Mouse (Mus musculus) cerebellum, adult 2 months (tissue): ENCODE data around the gene Jmjd7. TPM values are rescaled to one million over a fixed set of nuclear protein-coding genes. Genes with fewer than 3 reads are reported as not detected.

ENCODE experiments used
- DNase-seq, 2 experiments: peaks; one replicate each; pipeline ENCODE4 v3.0.0; 2021
- H3K27ac ChIP-seq: fragments of 200-500 bp; 2 replicates; pipeline ENCODE4 v1.5.1; 2012; ENCODE audit warnings: low read length, control low read depth, inconsistent platforms; ENCODE audit not compliant: insufficient read depth
- H3K27me3 ChIP-seq: fragments of 200-500 bp; 2 replicates; pipeline ENCODE4 v1.6.1; 2012; ENCODE audit warnings: inconsistent platforms, mild to moderate bottlenecking, low read length, moderate library complexity; ENCODE audit not compliant: control insufficient read depth, insufficient read depth
- H3K4me1 ChIP-seq: fragments of 200-500 bp; 2 replicates; pipeline ENCODE4 v1.6.1; 2011; ENCODE audit warnings: low read length; ENCODE audit not compliant: control insufficient read depth, insufficient read depth
- H3K4me3 ChIP-seq: fragments of 200-500 bp; replicated peaks from 2 replicates; pipeline ENCODE3; 2011; ENCODE audit warnings: mild to moderate bottlenecking, low read depth, low read length, control low read depth; ENCODE audit not compliant: insufficient read depth
- CTCF ChIP-seq: fragments of 200-500 bp; IDR thresholded peaks from 2 replicates; pipeline ENCODE4 v1.5.1; 2011; ENCODE audit warnings: low read depth, mild to moderate bottlenecking, control low read depth, low read length, moderate library complexity, borderline replicate concordance; ENCODE audit not compliant: insufficient read depth
- POLR2A ChIP-seq: fragments of 200-500 bp; IDR thresholded peaks from 2 replicates; pipeline ENCODE4 v1.6.1; 2011; ENCODE audit warnings: low read length, control low read depth, borderline replicate concordance; ENCODE audit not compliant: insufficient read depth
- WGBS: fragments of 180-500 bp; shearing (Covaris S2); methylation state at CpG from one replicate; pipeline ENCODE4 v1.1.7; 2018; 5-methylcytosine and 5-hydroxymethylcytosine counted together
- polyA plus RNA-seq: library from polyadenylated mRNA; depleted of rRNA; stranded (reverse); fragments of >200 nt; gene quantifications from 2 replicates; pipeline ENCODE4 v1.2.3, GENCODE M21; 2012; rRNA removed

The Jmjd7 gene
- polyA plus RNA-seq = 11.2 and 11.9 TPM in 2 replicates

DNA sequence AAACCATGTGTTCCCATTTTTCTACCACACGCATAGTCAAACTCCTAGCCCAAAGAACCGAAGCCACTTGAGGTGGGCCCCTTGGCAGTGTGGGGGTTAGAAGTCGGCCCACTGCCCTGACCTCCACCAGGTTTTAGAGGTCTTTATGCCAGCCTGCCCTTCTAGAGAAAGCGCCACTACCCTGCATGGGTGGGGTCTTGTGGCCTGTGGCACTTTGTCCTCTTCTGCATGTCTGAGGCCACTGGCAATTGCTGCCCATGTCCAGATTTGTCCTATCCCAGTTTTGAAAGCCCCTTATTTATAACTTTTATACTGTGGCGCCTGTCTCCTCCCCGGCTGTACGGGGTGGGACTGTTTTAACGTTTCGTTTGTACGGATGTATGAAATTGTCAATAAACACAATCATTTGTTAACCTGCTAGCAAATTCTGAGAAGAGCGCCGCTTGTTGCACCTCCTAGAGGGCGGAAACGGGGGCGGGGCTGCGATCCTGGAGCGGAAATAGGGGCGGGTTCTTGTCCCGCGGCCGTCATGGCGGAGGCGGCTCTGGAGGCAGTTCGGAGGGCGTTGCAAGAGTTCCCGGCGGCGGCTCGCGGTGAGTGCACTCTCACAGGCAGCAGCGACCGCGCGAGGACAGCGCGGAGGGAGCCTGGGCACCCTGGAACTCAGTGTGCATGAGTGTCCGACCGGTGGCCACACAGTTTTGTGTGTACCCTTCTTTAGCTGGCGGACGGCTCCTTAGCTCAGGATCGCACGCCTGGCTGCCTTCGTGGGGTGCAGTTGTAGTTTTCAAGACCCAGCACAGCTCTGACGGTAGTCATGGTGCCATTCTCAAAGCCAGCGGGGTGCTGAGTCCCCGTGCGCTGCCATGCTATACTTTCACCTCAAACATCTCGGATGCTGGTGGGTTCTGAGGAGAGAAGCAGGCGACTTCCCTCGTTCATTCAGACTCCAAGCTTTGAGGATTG, at the start of gene Jmjd7, which contains the start of gene Gm28042:
Gene Jmjd7 (plus strand): TSS at position 500 of the 966 bp plus-strand sequence.
Gene Gm28042 (plus strand): TSS at position 510 of the 966 bp plus-strand sequence.
- TF ChIP-seq POLR2A = peak; percentile 73
- TF ChIP-seq CTCF = no peak
- Histone ChIP-seq H3K27ac (peak within 1 kb of the TSS; percentile 83), H3K4me3 (peak within 1 kb of the TSS; percentile 75), H3K4me1 (peaks cover 8% of the 10 kb centered on the region; the same call in 1 of the 2 replicates), H3K27me3 (no peaks in the 10 kb centered on the region)
- peak; percentile 89 to 90 for DNase-seq
- 5% methylated on average over 50 of the region's 50 CpGs for WGBS

DNA sequence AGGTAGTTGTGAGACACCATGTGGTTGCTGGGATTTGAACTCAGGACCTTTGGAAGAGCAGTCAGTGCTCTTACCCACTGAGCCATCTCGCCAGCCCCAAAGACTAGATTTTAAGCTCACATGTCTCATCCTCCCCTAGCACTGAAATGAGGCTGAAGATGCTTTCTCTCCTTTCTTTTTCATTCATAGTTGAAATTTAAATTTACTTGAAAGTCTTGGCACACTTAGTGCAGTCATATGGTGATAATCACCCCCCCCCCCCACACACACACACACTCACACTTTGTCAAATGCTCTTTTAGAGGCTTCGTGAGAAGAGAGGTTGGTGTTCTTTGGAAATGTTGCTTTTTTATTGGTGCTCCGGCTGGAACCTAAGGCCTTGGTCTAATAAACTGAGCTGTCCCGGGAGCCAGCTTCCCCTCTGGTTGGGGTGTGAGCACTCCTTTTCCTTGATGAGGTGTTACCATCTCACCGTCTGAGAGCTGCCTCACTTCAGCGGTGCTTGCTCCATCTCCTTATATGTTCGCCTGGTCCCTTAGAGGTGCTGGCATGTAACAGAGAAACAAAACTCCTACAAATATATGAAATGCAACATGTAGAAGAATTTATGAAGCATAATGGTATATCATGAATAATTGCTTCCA, 46.8 kb upstream of the Jmjd7 start:
- WGBS = 80% methylated on average over 7 of the region's 7 CpGs
- no peak overlapping the region for H3K27ac ChIP-seq
- TF ChIP-seq POLR2A = no peak
- DNase-seq = no peak
- H3K4me1 ChIP-seq = peaks cover 17% of the 10 kb centered on the region
- no peaks in the 10 kb centered on the region for H3K27me3 ChIP-seq
- H3K4me3 ChIP-seq = no peak overlapping the region

- no peak for TF ChIP-seq CTCF
- TF ChIP-seq POLR2A = no peak
- 93% methylated on average over 2 of the region's 2 CpGs for WGBS
- no peak overlapping the region for H3K4me3 ChIP-seq
- H3K27me3 ChIP-seq = no peaks in the 10 kb centered on the region
- peaks cover 17% of the 10 kb centered on the region for H3K4me1 ChIP-seq
- no peak for DNase-seq
- H3K27ac ChIP-seq = no peak overlapping the region
These were observed 45.7 kb upstream of the Jmjd7 start for GRCm38 (mm10) chr2:119981631-119982030.

DNA sequence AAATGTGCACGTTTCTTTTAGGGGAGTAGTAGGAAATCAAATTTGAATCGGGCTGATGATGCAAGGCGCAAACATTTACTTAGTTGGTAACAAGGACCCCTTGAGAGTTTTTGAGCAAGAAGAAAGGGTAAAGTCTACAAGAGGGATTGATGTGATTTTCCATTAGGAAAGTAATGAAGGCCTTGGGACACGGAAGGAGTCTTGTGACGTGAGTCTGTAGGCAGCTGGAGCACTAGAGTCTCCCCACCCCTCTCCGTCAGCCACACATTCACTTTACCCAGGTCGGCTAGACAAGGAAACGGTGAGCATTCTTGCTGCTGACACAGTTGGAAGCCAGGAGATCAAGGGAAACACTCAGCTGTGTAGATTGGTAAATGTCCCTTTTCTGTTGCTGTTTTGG, 41.4 kb upstream of the Jmjd7 start:
- TF ChIP-seq CTCF = no peak
- no peak for TF ChIP-seq POLR2A
- no peak for DNase-seq
- Histone ChIP-seq H3K27ac (no peak overlapping the region), H3K4me3 (no peak overlapping the region), H3K27me3 (no peaks in the 10 kb centered on the region), H3K4me1 (no peaks in the 10 kb centered on the region; the same call in 1 of the 2 replicates)
- WGBS = 68% methylated on average over 8 of the region's 8 CpGs

DNA sequence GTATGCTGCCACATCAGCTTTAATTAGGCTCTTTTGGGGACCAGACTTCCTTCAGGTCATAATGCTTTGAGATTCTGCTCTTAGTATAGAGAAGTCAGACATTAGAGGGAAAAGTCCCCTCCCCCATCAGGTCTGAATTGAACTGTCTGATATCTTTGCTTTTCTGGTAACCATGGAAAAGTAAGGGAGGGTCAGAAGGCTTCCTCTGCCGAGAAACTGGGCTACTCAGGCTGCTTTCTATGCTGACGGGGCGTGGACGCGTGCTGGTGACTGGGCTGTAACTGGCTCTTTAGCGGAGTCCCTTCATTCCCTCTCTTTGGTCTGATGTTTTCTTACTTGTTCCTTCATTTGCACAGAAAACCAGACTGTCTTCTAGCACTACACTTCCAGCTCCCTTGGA, 40.9 kb upstream of the Jmjd7 start:
- H3K4me1 ChIP-seq = no peaks in the 10 kb centered on the region; the same call in 1 of the 2 replicates
- TF ChIP-seq CTCF (no peak), POLR2A (no peak)
- H3K4me3 ChIP-seq = no peak overlapping the region
- no peaks in the 10 kb centered on the region for H3K27me3 ChIP-seq
- no peak for DNase-seq
- WGBS = 77% methylated on average over 6 of the region's 6 CpGs
- H3K27ac ChIP-seq = no peak overlapping the region

- TF ChIP-seq POLR2A (no peak), CTCF (no peak)
- H3K27me3 ChIP-seq = no peaks in the 10 kb centered on the region
- no peak for DNase-seq
- no peak overlapping the region for H3K4me3 ChIP-seq
- H3K4me1 ChIP-seq = no peaks in the 10 kb centered on the region; the same call in 1 of the 2 replicates
- H3K27ac ChIP-seq = no peak overlapping the region
- WGBS = 99% methylated on average over 2 of the region's 2 CpGs
These were observed 39.8 kb upstream of the Jmjd7 start for GRCm38 (mm10) chr2:119987441-119987840.

GRCm38 (mm10) chr2:119988952-119989351, 38.3 kb upstream of the Jmjd7 start:
- no peak for DNase-seq
- TF ChIP-seq POLR2A = no peak
- WGBS = 74% methylated on average over 4 of the region's 4 CpGs
- Histone ChIP-seq H3K4me3 (no peak overlapping the region), H3K27me3 (no peaks in the 10 kb centered on the region), H3K4me1 (no peaks in the 10 kb centered on the region; the same call in 1 of the 2 replicates), H3K27ac (no peak overlapping the region)
